Mouse (Mus musculus): ENCODE results near the gene Rad23a. TPM values are rescaled to one million over a fixed set of nuclear protein-coding genes. Genes with fewer than 3 reads are reported as not detected.

The Rad23a gene
- 10 to 100 TPM; 77.9 to 78.8 TPM for total RNA-seq (2021)

- intact Hi-C loops (cut with DNase I) = no loop called here
- DNase-seq (ENCODE audit: low spot score in 2 of 2) = peak; percentile 90 to 92
Observed at GRCm38 (mm10) chr8:84840248-84840999, at the start of gene Rad23a. TSS of gene Rad23a (minus strand) at chr8:84840665.

- intact Hi-C loops (cut with DNase I) = no loop called here
- DNase-seq (ENCODE audit: low spot score in 2 of 2) = no peak
Observed at GRCm38 (mm10) chr8:84889141-84889540, 48.7 kb upstream of the Rad23a start.

GRCm38 (mm10) chr8:84888280-84888679, 47.8 kb upstream of the Rad23a start:
- DNase-seq (ENCODE audit: low spot score in 2 of 2) = no peak
- intact Hi-C loops (cut with DNase I) = no loop called here

- no peak for DNase-seq (ENCODE audit: low spot score in 2 of 2)
- intact Hi-C loops (cut with DNase I) = no loop called here
Observed at GRCm38 (mm10) chr8:84884728-84885127, 44.3 kb upstream of the Rad23a start.

GRCm38 (mm10) chr8:84878915-84879314, 38.5 kb upstream of the Rad23a start:
- no peak for DNase-seq (ENCODE audit: low spot score in 2 of 2)
- intact Hi-C loops (cut with DNase I) = no loop called here

- intact Hi-C loops (cut with DNase I) = no loop called here
- no peak for DNase-seq (ENCODE audit: low spot score in 2 of 2)
Observed at GRCm38 (mm10) chr8:84877297-84878035, 37.0 kb upstream of the Rad23a start.

GRCm38 (mm10) chr8:84874339-84874738, 33.9 kb upstream of the Rad23a start:
- intact Hi-C loops (cut with DNase I) = no loop called here
- DNase-seq (ENCODE audit: low spot score in 2 of 2) = no peak

GRCm38 (mm10) chr8:84873016-84873415, 32.6 kb upstream of the Rad23a start:
- intact Hi-C loops (cut with DNase I) = no loop called here
- no peak for DNase-seq (ENCODE audit: low spot score in 2 of 2)

- no peak for DNase-seq (ENCODE audit: low spot score in 2 of 2)
- intact Hi-C loops (cut with DNase I) = no loop called here
Observed at GRCm38 (mm10) chr8:84872309-84872965, 32.0 kb upstream of the Rad23a start.

- intact Hi-C loops (cut with DNase I) = no loop called here
Observed at GRCm38 (mm10) chr8:84871376-84872308, 31.2 kb upstream of the Rad23a start, which contains the start of gene Syce2. TSS of gene Syce2 (plus strand) at chr8:84872111.

GRCm38 (mm10) chr8:84856864-84857441, 16.5 kb upstream of the Rad23a start, which contains the start of gene Farsa:
TSS of gene Farsa (plus strand) at chr8:84856989.
- peak; percentile 93 for DNase-seq (ENCODE audit: low spot score in 2 of 2)
- intact Hi-C loops (cut with DNase I) = loop anchor here (5.0 kb wide), 1 partner anchor 45 kb away; the partner anchor contains the start of gene Klf1

More at GRCm38 (mm10) chr8:84871376-84872308, 31.2 kb upstream of the Rad23a start, which contains the start of gene Syce2:
- peak; percentile 48 to 52 for DNase-seq (ENCODE audit: low spot score in 2 of 2)

- intact Hi-C loops (cut with DNase I) = loop anchor here (5.0 kb wide), 1 partner anchor 46 kb away; the partner anchor contains the start of gene Klf1
- no peak for DNase-seq (ENCODE audit: low spot score in 2 of 2)
Observed at GRCm38 (mm10) chr8:84856434-84856833, 16.0 kb upstream of the Rad23a start.

GRCm38 (mm10) chr8:84847684-84848435, 7.4 kb upstream of the Rad23a start:
- intact Hi-C loops (cut with DNase I) = no loop called here

GRCm38 (mm10) chr8:84846722-84847572, 6.5 kb upstream of the Rad23a start, which contains the start of gene Calr:
TSS of gene Calr (minus strand) at chr8:84846934.
- intact Hi-C loops (cut with DNase I) = no loop called here
- DNase-seq (ENCODE audit: low spot score in 2 of 2) = peak; percentile 99

More at GRCm38 (mm10) chr8:84847684-84848435, 7.4 kb upstream of the Rad23a start:
- DNase-seq (ENCODE audit: low spot score in 2 of 2) = no peak

- DNase-seq (ENCODE audit: low spot score in 2 of 2) = no peak
- intact Hi-C loops (cut with DNase I) = no loop called here
Observed at GRCm38 (mm10) chr8:84846094-84846721, 5.7 kb upstream of the Rad23a start.

GRCm38 (mm10) chr8:84845355-84846093, 5.1 kb upstream of the Rad23a start:
- DNase-seq (ENCODE audit: low spot score in 2 of 2) = peak; percentile 19 to 33
- intact Hi-C loops (cut with DNase I) = no loop called here
